Mouse (Mus musculus) E14TG2a.4 (cell line): ENCODE data around the gene Gon4l.
"Not testable (repeated sequence)": the region's sequence is repeated elsewhere in the genome, so short reads cannot be mapped to it uniquely, and the experiment has no call there.

Source experiments
- H3K27me3 ChIP-seq: 2 replicates; pipeline ENCODE4 v1.6.1; 2014; ENCODE audit warnings: low read length, control low read depth; ENCODE audit not compliant: insufficient read depth
- H3K36me3 ChIP-seq: 2 replicates; pipeline ENCODE4 v1.6.1; 2014; ENCODE audit warnings: low read length, control low read depth; ENCODE audit not compliant: insufficient read depth
- H3K4me1 ChIP-seq: replicated peaks from 2 replicates; pipeline ENCODE4 v1.6.1; 2014; ENCODE audit warnings: low read depth, low read length, control low read depth
- H3K4me3 ChIP-seq: replicated peaks from 2 replicates; pipeline ENCODE4 v1.5.1; 2014; ENCODE audit warnings: mild to moderate bottlenecking, low read length
- H3K9me3 ChIP-seq: 2 replicates; pipeline ENCODE4 v1.6.1; 2014; ENCODE audit warnings: low read length, control low read depth
- CTCF ChIP-seq: conservative IDR thresholded peaks from 2 replicates; pipeline ENCODE4 v1.5.1; 2014; ENCODE audit warnings: low read length
- NANOG ChIP-seq: IDR thresholded peaks from 2 replicates; pipeline ENCODE4 v1.6.1; 2014; ENCODE audit warnings: borderline replicate concordance, low read length, mixed read lengths
- POU5F1 ChIP-seq: IDR thresholded peaks from 2 replicates; pipeline ENCODE4 v1.6.1; 2014; ENCODE audit warnings: low read length, borderline replicate concordance

Gene Gon4l

DNA sequence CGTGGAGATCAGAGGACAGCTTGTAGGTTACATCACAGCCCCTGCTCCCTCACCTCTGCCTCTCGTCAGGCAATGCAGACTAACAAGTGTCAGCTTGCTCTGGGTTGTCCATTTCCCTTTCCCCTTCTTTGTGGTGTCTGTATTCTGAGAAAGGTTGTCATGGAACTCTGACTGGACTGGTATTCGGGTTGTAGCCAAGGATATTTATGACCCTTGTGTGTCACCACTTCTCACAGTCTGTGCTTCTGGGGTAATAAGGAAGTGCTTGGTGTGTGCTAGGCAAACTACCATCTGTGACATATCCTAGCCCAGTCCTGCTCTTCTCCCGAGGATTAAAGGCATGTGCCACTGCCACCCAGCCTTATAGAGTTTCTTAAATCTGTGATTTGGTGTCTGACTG, 14.1 kb downstream of the Gon4l start:
- TF ChIP-seq NANOG = no peak
- Histone ChIP-seq H3K36me3 (peaks cover 45% of the 10 kb centered on the region), H3K27me3 (no peaks in the 10 kb centered on the region), H3K9me3 (no peaks in the 10 kb centered on the region), H3K4me1 (no peaks in the 10 kb centered on the region), H3K4me3 (no peak overlapping the region)

DNA sequence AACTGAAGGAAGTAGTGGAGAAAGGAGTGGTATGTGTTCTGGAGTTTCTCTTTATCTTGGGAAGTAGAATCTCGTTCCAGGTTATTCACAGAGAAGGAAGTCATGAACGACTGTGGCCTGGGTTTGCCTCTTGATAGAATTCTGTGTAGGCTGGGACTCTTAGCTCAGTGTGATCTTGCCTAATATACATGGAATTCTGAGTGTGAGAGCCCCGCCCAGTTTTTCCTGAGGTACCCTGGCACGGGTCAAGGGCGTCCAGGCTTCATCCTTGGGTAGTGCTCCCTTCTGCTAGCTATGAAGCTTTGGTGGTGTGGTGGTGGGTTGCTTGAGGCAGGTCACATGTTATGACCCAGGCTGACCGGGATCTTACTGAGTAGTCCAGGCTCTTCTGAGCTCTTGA, 20.8 kb downstream of the Gon4l start:
- H3K36me3 ChIP-seq = peaks cover 78% of the 10 kb centered on the region
- TF ChIP-seq CTCF (no peak), NANOG (no peak), POU5F1 (no peak)
- H3K9me3 ChIP-seq = no peaks in the 10 kb centered on the region
- peaks cover 17% of the 10 kb centered on the region for H3K4me1 ChIP-seq
- no peaks in the 10 kb centered on the region for H3K27me3 ChIP-seq
- H3K4me3 ChIP-seq = no peak overlapping the region

GRCm38 (mm10) chr3:88862129-88862528, 27.1 kb downstream of the Gon4l start:
- TF ChIP-seq CTCF = no peak
- TF ChIP-seq POU5F1 = no peak
- Histone ChIP-seq H3K4me3 (no peak overlapping the region), H3K9me3 (no peaks in the 10 kb centered on the region), H3K36me3 (peaks cover 91% of the 10 kb centered on the region), H3K4me1 (peaks cover 14% of the 10 kb centered on the region), H3K27me3 (no peaks in the 10 kb centered on the region)

GRCm38 (mm10) chr3:88866735-88867134, 31.7 kb downstream of the Gon4l start:
- not testable (repeated sequence) for H3K27me3 ChIP-seq, H3K4me1 ChIP-seq, H3K9me3 ChIP-seq, H3K4me3 ChIP-seq
- peaks cover 46% of the 10 kb centered on the region for H3K36me3 ChIP-seq

DNA sequence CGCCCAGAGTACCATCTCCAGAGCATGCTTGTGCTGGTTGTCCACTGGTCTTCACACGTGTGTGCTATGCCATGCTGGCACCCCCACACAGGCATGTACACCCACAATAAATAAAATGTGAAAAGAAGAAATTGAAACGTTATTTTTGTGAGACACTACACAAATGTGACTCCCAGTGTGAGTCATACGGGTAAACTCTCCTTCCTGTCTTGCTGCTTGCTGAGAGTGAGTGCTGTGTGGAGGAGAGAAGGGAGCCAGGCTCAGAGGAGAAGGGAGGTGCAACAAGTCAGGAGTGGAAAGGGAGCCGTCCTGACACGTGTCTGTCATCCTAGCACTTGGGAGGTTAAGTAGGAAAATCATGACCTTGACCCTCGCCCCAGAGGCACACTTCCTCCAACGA, 32.1 kb downstream of the Gon4l start:
- not testable (repeated sequence) for H3K4me3 ChIP-seq, H3K9me3 ChIP-seq, H3K27me3 ChIP-seq, H3K4me1 ChIP-seq
- H3K36me3 ChIP-seq = peaks cover 41% of the 10 kb centered on the region

DNA sequence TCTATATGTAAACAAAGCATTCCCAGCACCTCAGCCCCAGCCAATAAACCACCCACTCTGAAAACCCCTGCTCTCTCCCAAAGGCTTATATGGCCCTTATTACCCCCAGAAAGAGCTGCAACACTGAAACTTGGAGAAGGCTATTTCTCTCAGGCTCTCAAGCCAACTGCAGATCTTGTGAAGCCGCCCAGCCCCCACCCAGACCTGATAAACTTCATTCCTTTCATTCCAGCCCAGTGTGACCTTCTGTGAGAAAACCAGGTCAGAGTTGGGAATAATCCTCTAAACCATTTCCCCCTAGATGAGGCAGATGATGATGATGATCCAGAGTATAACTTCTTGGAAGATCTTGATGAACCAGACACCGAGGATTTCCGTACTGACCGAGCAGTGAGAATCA, 33.4 kb downstream of the Gon4l start:
- not testable (repeated sequence) for H3K4me3 ChIP-seq, H3K9me3 ChIP-seq, H3K4me1 ChIP-seq, H3K27me3 ChIP-seq
- peaks cover 30% of the 10 kb centered on the region for H3K36me3 ChIP-seq

GRCm38 (mm10) chr3:88882536-88882935, 47.5 kb downstream of the Gon4l start:
- not testable (repeated sequence) for H3K27me3 ChIP-seq, H3K9me3 ChIP-seq, H3K4me3 ChIP-seq, H3K4me1 ChIP-seq
- peaks cover 27% of the 10 kb centered on the region for H3K36me3 ChIP-seq

DNA sequence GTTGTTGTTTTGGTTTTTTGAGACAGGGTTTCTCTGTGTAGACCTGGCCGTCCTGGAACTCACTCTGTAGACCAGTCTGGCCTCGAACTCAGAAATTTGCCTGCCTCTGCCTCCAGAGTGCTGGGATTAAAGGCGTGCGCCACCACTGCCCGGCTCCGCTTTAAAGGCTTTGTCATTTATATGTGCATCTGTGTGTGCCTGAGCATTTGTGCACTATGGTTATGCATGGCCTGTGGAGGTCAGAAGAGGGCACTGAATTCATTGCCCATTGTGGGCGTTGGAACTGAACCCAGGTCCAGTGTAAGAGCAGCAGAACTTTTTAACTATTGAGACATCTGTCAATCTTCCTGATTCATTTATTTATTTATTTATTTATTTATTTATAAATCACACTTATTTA, 58.0 kb downstream of the Gon4l start:
- not testable (repeated sequence) for H3K9me3 ChIP-seq, H3K27me3 ChIP-seq, H3K4me3 ChIP-seq
- Histone ChIP-seq H3K36me3 (peaks cover 54% of the 10 kb centered on the region), H3K4me1 (peaks cover 16% of the 10 kb centered on the region)

DNA sequence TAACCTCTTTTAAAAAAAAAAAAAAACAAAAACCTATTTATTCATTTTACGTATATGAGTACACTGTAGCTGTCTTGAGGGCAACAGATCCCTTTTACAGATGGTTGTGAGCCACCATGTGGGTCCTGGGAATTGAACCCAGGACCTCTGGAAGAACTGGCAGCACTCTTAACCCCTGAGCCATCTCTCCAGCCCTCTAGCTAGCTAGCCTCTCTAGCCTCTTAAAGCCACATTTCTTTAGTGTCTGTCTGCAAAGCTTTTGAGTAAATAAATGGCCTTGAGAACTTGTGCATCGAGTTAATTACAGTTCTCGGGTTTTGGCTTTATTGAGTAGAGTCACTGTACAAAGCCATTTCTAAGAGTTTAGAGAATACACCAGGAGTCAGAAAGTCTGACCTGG, 69.8 kb downstream of the Gon4l start:
- H3K4me3 ChIP-seq = no peak overlapping the region
- H3K36me3 ChIP-seq = peaks cover 94% of the 10 kb centered on the region
- no peak for TF ChIP-seq NANOG
- no peak for TF ChIP-seq CTCF
- TF ChIP-seq POU5F1 = no peak
- no peaks in the 10 kb centered on the region for H3K27me3 ChIP-seq
- no peaks in the 10 kb centered on the region for H3K9me3 ChIP-seq
- peaks cover 54% of the 10 kb centered on the region for H3K4me1 ChIP-seq

- H3K4me3 ChIP-seq = no peak overlapping the region
Measured at GRCm38 (mm10) chr3:88905209-88905608, 70.2 kb downstream of the Gon4l start.

More at GRCm38 (mm10) chr3:88905209-88905608, 70.2 kb downstream of the Gon4l start:
- Histone ChIP-seq H3K4me1 (peaks cover 58% of the 10 kb centered on the region), H3K36me3 (peaks cover 97% of the 10 kb centered on the region), H3K27me3 (no peaks in the 10 kb centered on the region), H3K9me3 (no peaks in the 10 kb centered on the region)
- no peak for TF ChIP-seq CTCF
- TF ChIP-seq POU5F1 = no peak
- TF ChIP-seq NANOG = no peak
